Mouse (Mus musculus) heart, adult 2 months (tissue): ENCODE data around the gene Nrk. TPM values are rescaled to one million over a fixed set of nuclear protein-coding genes. Genes with fewer than 3 reads are reported as not detected.

Experiments
- DNase-seq, 2 experiments: peaks; one replicate each; pipeline ENCODE4 v3.0.0; 2021
- H3K27ac ChIP-seq: fragments of 200-600 bp; 2 replicates; pipeline ENCODE4 v1.8.1; 2022
- H3K27me3 ChIP-seq: fragments of 200-500 bp; 2 replicates; pipeline ENCODE4 v1.6.1; 2012; ENCODE audit warnings: mild to moderate bottlenecking, low read length, inconsistent platforms, mixed read lengths; ENCODE audit not compliant: control insufficient read depth, insufficient read depth
- H3K36me3 ChIP-seq: fragments of 200-500 bp; 2 replicates; pipeline ENCODE4 v1.6.1; 2012; ENCODE audit warnings: low read length, inconsistent platforms; ENCODE audit not compliant: control insufficient read depth, insufficient read depth
- H3K4me1 ChIP-seq: fragments of 200-500 bp; 2 replicates; pipeline ENCODE4 v1.6.1; 2011; ENCODE audit warnings: low read length; ENCODE audit not compliant: control insufficient read depth, insufficient read depth
- H3K4me3 ChIP-seq: fragments of 200-600 bp; 2 replicates; pipeline ENCODE4 v1.8.1; 2022
- H3K79me2 ChIP-seq: fragments of 200-500 bp; replicated peaks from 2 replicates; pipeline ENCODE4 v1.6.1; 2012; ENCODE audit warnings: mild to moderate bottlenecking, inconsistent platforms, low read length, moderate library complexity, mixed read lengths; ENCODE audit not compliant: control insufficient read depth, insufficient read depth
- H3K9ac ChIP-seq: fragments of 200-500 bp; 2 replicates; pipeline ENCODE4 v1.6.1; 2012; ENCODE audit warnings: low read depth, mild to moderate bottlenecking, control low read depth, inconsistent platforms, low read length, mixed read lengths
- CTCF ChIP-seq: fragments of 200-600 bp; IDR thresholded peaks from 2 replicates; pipeline ENCODE4 v1.8.1; 2022; ENCODE audit warnings: antibody characterized with exemption, mild to moderate bottlenecking, moderate library complexity
- EP300 ChIP-seq: fragments of 200-500 bp; IDR thresholded peaks from 2 replicates; pipeline ENCODE4 v1.6.1; 2011; ENCODE audit warnings: low read depth, low read length, control low read depth; ENCODE audit not compliant: insufficient read depth
- POLR2A ChIP-seq: fragments of 200-500 bp; IDR thresholded peaks from 2 replicates; pipeline ENCODE4 v1.6.1; 2011; ENCODE audit warnings: mild to moderate bottlenecking, low read depth, low read length, control low read depth; ENCODE audit not compliant: insufficient read depth
- WGBS: fragments of 180-500 bp; shearing (Covaris S2); methylation state at CpG from one replicate; pipeline ENCODE4 v1.1.7; 2018; 5-methylcytosine and 5-hydroxymethylcytosine counted together
- intact Hi-C: fragments of 180-260 bp; cut with DNase I; formaldehyde crosslinking; loops from one replicate; pipeline ENCODE4 v1.15.1; 2025
- polyA plus RNA-seq: library from polyadenylated mRNA; depleted of rRNA; stranded (reverse); fragments of >200 nt; gene quantifications from 2 replicates; pipeline ENCODE4 v1.2.3, GENCODE M21; 2012; rRNA removed
- total RNA-seq, 2 experiments: library from RNA; stranded (reverse); gene quantifications; 2 replicates each; pipeline ENCODE4 v1.2.3; 2021

Nrk gene
- total and polyA plus RNA-seq, 3 experiments: 0.10 to 1.4 (median 0.39) TPM

DNA sequence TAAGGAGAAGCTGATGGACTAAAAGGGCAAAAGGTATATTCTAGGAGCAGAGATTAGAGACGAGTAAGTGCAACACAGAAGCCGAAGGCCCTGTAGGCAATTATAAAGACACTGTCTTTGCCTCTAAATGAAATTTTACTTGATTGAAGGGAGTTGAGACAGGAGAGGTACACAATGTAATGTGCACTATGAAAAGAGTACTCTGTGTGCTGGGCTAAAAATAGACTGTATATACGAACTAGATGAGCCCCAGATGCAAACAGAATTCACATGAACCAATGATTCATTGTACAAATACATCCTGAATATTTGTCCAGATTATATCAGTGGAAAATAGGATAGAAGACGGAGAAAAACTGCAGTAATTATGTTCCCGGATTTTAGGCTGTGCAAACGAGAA lies 113.7 kb downstream of the Nrk start:
- WGBS: 58% methylated on average over 6 of the region's 6 CpGs
- intact Hi-C loops: no loop called here
- no peaks in the 10 kb centered on the region for H3K4me1 ChIP-seq
- no peak overlapping the region for H3K27ac ChIP-seq
- no peaks in the 10 kb centered on the region for H3K79me2 ChIP-seq
- H3K36me3 ChIP-seq: no peaks in the 10 kb centered on the region
- no peaks in the 10 kb centered on the region for H3K27me3 ChIP-seq
- no peak overlapping the region for H3K4me3 ChIP-seq
- no peak for DNase-seq
- TF ChIP-seq EP300: no peak
- no peak for TF ChIP-seq CTCF
- no peak for TF ChIP-seq POLR2A
- H3K9ac ChIP-seq: no peak overlapping the region

DNA sequence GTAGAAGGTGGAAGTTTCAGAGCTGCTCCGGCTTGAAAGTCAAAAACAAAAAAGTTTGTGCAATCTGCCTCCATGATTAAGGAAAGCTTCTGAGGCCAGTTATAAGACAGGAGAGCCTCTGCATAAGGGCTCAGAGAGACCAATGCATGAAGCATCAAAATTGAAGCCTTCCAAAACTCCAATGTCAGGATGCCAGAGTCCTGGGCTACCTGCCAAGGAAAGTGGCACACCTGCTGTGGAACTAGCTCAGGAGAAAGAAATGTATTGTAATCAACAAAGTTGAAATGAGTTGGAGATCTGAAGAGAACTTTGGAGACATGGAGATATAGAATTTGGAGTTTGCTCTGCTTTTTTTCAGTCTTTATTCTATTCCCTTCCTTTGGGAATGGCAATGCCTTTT lies 123.4 kb downstream of the Nrk start:
- DNase-seq: no peak
- H3K4me3 ChIP-seq: no peak overlapping the region
- H3K36me3 ChIP-seq: no peaks in the 10 kb centered on the region
- no peak for TF ChIP-seq POLR2A
- TF ChIP-seq CTCF: no peak
- no peak for TF ChIP-seq EP300
- no peaks in the 10 kb centered on the region for H3K79me2 ChIP-seq
- H3K4me1 ChIP-seq: no peaks in the 10 kb centered on the region
- intact Hi-C loops: no loop called here
- no peak overlapping the region for H3K27ac ChIP-seq
- WGBS: 68% methylated on average over 1 of the region's 1 CpGs
- H3K27me3 ChIP-seq: no peaks in the 10 kb centered on the region
- no peak overlapping the region for H3K9ac ChIP-seq

- no peak for TF ChIP-seq CTCF
- TF ChIP-seq EP300: no peak
- no peak for TF ChIP-seq POLR2A
- H3K4me3 ChIP-seq: no peak overlapping the region
- no peak overlapping the region for H3K27ac ChIP-seq
- no peak for DNase-seq
- 52% methylated on average over 2 of the region's 2 CpGs for WGBS
- no peak overlapping the region for H3K9ac ChIP-seq
- H3K4me1 ChIP-seq: no peaks in the 10 kb centered on the region
- intact Hi-C loops: no loop called here
- no peaks in the 10 kb centered on the region for H3K36me3 ChIP-seq
- no peaks in the 10 kb centered on the region for H3K27me3 ChIP-seq
- H3K79me2 ChIP-seq: no peaks in the 10 kb centered on the region
Measured at GRCm38 (mm10) chrX:139039314-139039713, 125.1 kb downstream of the Nrk start.

GRCm38 (mm10) chrX:139041148-139041547 lies 126.9 kb downstream of the Nrk start:
- Histone ChIP-seq H3K4me1 (no peaks in the 10 kb centered on the region), H3K27ac (no peak overlapping the region), H3K79me2 (no peaks in the 10 kb centered on the region), H3K4me3 (no peak overlapping the region), H3K27me3 (no peaks in the 10 kb centered on the region), H3K36me3 (no peaks in the 10 kb centered on the region), H3K9ac (no peak overlapping the region)
- DNase-seq: no peak
- TF ChIP-seq CTCF (no peak), POLR2A (no peak), EP300 (no peak)
- intact Hi-C loops: no loop called here
- 70% methylated on average over 1 of the region's 1 CpGs for WGBS

DNA sequence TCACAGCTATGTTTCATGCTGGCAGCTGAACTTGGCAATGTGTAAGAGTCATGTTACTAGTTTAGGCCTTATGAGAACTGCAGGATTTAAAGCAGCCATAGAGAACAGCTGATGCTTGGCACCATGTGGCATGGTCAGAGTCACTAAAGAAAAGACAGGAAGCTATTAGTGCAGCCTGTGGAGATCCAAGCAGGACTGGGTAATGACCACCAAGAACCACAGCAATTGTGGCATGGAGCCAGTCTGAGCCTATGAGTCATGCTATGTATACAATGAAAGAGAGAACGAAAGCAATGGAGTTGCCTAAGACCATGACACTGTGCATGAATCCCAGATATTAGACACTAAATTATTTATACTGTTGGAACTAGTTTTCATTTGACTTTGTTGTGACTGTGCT lies 137.7 kb downstream of the Nrk start:
- H3K79me2 ChIP-seq: no peaks in the 10 kb centered on the region

DNA sequence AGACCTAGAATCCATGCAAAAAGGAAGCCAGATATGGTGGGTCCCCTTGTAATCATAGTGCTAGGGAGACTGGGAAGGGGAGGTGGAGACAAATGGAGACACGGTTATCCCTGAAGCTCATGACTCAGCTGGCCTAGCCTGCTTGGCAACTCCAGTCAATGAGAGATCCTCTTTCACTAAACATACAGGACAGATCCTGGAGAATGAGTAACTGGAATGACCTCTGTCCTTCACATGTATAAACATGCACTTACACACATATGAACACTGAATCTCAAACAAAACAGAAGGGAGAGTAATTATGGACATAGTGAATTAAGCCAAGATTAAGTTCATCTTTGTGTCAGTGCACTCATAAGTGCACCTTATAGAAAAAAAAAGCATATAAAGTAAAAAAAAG lies 138.9 kb downstream of the Nrk start:
- no peak overlapping the region for H3K4me3 ChIP-seq
- TF ChIP-seq CTCF: no peak
- no peak for TF ChIP-seq POLR2A
- TF ChIP-seq EP300: no peak
- H3K4me1 ChIP-seq: no peaks in the 10 kb centered on the region
- no peak for DNase-seq
- no peaks in the 10 kb centered on the region for H3K79me2 ChIP-seq
- H3K9ac ChIP-seq: no peak overlapping the region
- intact Hi-C loops: no loop called here
- no peaks in the 10 kb centered on the region for H3K36me3 ChIP-seq
- 64% methylated on average over 1 of the region's 1 CpGs for WGBS
- no peak overlapping the region for H3K27ac ChIP-seq
- no peaks in the 10 kb centered on the region for H3K27me3 ChIP-seq

More for the DNA sequence above, 137.7 kb downstream of the Nrk start:
- intact Hi-C loops: no loop called here
- Histone ChIP-seq H3K36me3 (no peaks in the 10 kb centered on the region), H3K27me3 (no peaks in the 10 kb centered on the region), H3K9ac (no peak overlapping the region), H3K27ac (no peak overlapping the region), H3K4me3 (no peak overlapping the region), H3K4me1 (no peaks in the 10 kb centered on the region)
- 41% methylated on average over 1 of the region's 1 CpGs for WGBS
- no peak for DNase-seq
- TF ChIP-seq EP300 (no peak), POLR2A (no peak), CTCF (no peak)

Other genes with a start within 250 kb of the Nrk start
- not detected for gene Serpina7, start 170.8 kb downstream of the Nrk start, total RNA-seq
- gene Serpina7, start 170.8 kb downstream of the Nrk start, polyA plus RNA-seq: not detected in 2 replicates
- gene 4930513O06Rik, start 171.8 kb downstream of the Nrk start, total RNA-seq: not detected
- gene 4930513O06Rik, start 171.8 kb downstream of the Nrk start, polyA plus RNA-seq: not detected in 2 replicates